Mouse (Mus musculus) neural tube, embryonic 15.5 days (tissue): ENCODE measurements around the gene Itpkc. TPM values are rescaled to one million over a fixed set of nuclear protein-coding genes. Genes with fewer than 3 reads are reported as not detected.
A peak's percentile ranks its signal among the peaks of the same experiment; 100 is the strongest.
"Not testable (repeated sequence)": the region's sequence is repeated elsewhere in the genome, so short reads cannot be mapped to it uniquely, and the experiment has no call there.

Experiments
- ATAC-seq: fragments of 200-750 bp; cut with Nextera tagmentation; 2 replicates; pipeline ENCODE4 v1.8.0; 2017; ENCODE audit warnings: mild to moderate bottlenecking, moderate TSS enrichment, moderate library complexity; ENCODE audit not compliant: low FRiP score
- H3K27ac ChIP-seq: fragments of 300-500 bp; sonication (generic); replicated peaks from 2 replicates; pipeline ENCODE4 v1.5.1; 2015; ENCODE audit warnings: mild to moderate bottlenecking, inconsistent platforms
- H3K27me3 ChIP-seq: fragments of 300-500 bp; sonication (generic); replicated peaks from 2 replicates; pipeline ENCODE4 v1.6.1; 2015; ENCODE audit warnings: inconsistent platforms
- H3K36me3 ChIP-seq: fragments of 300-500 bp; sonication (generic); 2 replicates; pipeline ENCODE4 v1.6.1; 2015; ENCODE audit warnings: inconsistent platforms
- H3K4me1 ChIP-seq: fragments of 300-500 bp; sonication (generic); 2 replicates; pipeline ENCODE4 v1.6.1; 2015; ENCODE audit warnings: inconsistent platforms
- H3K4me2 ChIP-seq: fragments of 300-500 bp; sonication (generic); 2 replicates; pipeline ENCODE4 v1.6.1; 2015; ENCODE audit warnings: inconsistent platforms, mild to moderate bottlenecking, moderate library complexity
- H3K4me3 ChIP-seq: fragments of 300-500 bp; sonication (generic); replicated peaks from 2 replicates; pipeline ENCODE4 v1.5.1; 2015; ENCODE audit warnings: mild to moderate bottlenecking, inconsistent platforms
- H3K9ac ChIP-seq: fragments of 300-500 bp; sonication (generic); replicated peaks from 2 replicates; pipeline ENCODE4 v1.6.1; 2015; ENCODE audit warnings: mild to moderate bottlenecking, inconsistent platforms
- H3K9me3 ChIP-seq: fragments of 300-500 bp; sonication (generic); replicated peaks from 2 replicates; pipeline ENCODE4 v1.6.1; 2016; ENCODE audit warnings: inconsistent platforms
- WGBS: fragments of 180-500 bp; shearing (Covaris S2); methylation state at CpG from one replicate; pipeline ENCODE4 v1.1.7; 2015; ENCODE audit warnings: mixed read lengths; 5-methylcytosine and 5-hydroxymethylcytosine counted together
- polyA plus RNA-seq: library from polyadenylated mRNA; unstranded; fragments of >200 nt; fragmentation: Nextera tagmentation; extraction: Ambion mirVana; gene quantifications from 2 replicates; pipeline ENCODE4 v1.2.1, GENCODE M21; 2015

Itpkc gene
- polyA plus RNA-seq, 1 experiment from 2014 or later = 5.9 TPM

DNA sequence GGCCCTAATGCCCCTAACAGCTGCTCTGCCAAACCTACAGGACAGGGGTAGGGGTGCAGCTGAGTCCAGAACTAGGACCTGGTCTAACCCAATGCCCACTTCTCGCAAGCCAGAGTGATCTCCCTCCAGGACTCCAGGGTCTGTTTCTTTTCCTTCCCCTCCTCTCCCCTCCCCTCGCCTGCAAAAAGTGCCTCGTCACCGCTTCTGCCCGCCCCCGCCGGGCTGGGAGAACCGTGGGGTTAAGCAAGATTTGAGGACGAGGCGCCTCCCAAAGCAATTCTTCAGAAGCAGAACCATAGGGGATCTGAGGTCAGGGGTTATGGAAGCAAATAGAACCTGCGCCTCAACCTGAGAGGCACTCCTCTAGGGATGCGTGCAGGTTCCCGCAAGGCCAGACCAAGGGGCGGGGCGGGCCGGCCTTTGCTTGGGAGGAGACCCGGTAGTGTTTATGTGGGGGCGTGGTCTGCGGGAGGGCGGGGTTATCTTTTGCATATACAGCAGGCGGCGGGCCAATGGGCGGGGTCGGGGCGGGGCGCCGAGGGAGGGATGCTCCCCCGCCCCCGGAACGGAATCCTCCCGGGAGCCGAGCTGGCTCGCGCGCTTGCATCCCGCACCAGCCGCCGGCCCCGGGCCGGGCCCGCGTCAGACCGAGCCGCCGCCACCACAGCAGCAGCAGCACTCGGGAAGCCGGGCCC is 29.9 kb upstream of the Itpkc start, which contains the start of gene Numbl:
TSS of gene Numbl (plus strand) at position 229 of the 695 bp plus-strand sequence.
- Histone ChIP-seq H3K9me3 (no peaks in the 10 kb centered on the region), H3K4me2 (peak within 1 kb of the TSS; percentile 84), H3K27ac (peak within 1 kb of the TSS; percentile 90), H3K27me3 (no peaks in the 10 kb centered on the region), H3K4me3 (peak within 1 kb of the TSS; percentile 72), H3K4me1 (peaks cover 46% of the 10 kb centered on the region), H3K36me3 (peaks cover 15% of the 10 kb centered on the region), H3K9ac (peak within 1 kb of the TSS; percentile 87)
- WGBS = under 1% methylated on average over 44 of the region's 47 CpGs
- peak; percentile 79 for ATAC-seq

DNA sequence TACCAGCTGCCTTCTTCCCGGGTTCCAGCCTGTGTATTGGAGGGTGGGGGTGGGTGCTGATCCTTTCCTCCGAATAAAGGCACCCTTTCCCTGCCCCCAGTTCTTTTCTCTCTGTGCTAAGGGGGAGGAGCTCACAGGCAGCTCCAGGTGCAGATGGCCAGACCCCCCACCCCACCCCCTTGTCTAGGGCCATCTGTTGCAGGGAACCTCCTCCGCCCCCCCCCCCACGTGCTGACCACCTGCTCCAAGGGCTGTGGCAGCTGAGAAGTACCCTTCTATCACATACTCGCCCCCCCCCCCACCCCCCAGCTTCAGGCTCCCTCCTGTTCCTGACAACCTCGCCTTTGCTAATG is 29.4 kb upstream of the Itpkc start:
- Histone ChIP-seq H3K27me3 (no peaks in the 10 kb centered on the region), H3K36me3 (peaks cover 13% of the 10 kb centered on the region), H3K4me2 (peak overlapping the region; percentile 84), H3K4me1 (peaks cover 46% of the 10 kb centered on the region), H3K9me3 (no peaks in the 10 kb centered on the region), H3K9ac (peak overlapping the region; percentile 87; the same call in 1 of the 2 replicates), H3K4me3 (peak overlapping the region; percentile 72), H3K27ac (peak overlapping the region; percentile 90)
- no peak for ATAC-seq
- WGBS = 0% methylated on average over 5 of the region's 6 CpGs

DNA sequence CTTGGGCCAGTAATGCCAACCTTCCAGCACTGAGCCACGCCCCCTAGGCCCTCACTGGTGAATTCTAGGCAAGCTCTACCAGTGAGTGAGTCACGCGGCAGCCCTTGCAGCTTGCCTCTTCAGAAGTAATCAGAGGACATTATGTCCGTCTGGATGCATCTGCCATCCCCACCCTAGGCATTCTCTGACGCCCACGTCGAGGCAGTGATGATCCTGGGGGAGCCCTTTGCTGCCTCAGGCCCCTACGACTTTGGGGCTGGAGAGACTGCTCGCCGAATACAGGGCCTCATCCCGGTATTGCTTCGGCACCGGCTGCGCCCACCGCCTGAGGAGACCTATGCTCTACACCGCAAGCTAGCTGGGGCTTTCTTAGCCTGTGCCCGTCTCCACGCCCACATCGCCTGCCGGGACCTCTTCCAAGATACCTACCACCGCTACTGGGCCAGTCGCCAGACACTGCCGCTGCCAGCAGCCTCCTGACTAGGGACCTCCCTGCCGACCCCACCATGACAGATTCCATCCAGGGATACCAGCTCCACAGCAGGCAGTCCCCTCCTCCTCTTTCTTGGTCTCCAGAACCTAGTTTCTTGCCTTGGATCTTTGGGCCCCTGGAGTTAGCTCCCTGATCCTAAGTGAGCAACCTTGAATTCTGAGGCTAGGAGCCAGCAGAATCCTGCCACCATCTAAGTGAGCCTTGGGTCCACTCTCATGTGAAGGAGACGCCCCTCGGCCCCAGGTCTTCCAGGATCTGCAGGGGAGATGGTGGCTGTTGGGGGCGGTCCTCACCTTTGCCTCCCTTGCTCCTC is 28.8 kb upstream of the Itpkc start:
- H3K4me1 ChIP-seq = peaks cover 46% of the 10 kb centered on the region
- H3K27ac ChIP-seq = peak overlapping the region; percentile 81
- 11% methylated on average over 27 of the region's 27 CpGs for WGBS
- peak overlapping the region; percentile 72; the same call in 1 of the 2 replicates for H3K4me3 ChIP-seq
- H3K4me2 ChIP-seq = peak overlapping the region; percentile 84
- no peaks in the 10 kb centered on the region for H3K9me3 ChIP-seq
- no peak for ATAC-seq
- no peak overlapping the region for H3K9ac ChIP-seq
- no peaks in the 10 kb centered on the region for H3K27me3 ChIP-seq
- H3K36me3 ChIP-seq = peaks cover 10% of the 10 kb centered on the region

DNA sequence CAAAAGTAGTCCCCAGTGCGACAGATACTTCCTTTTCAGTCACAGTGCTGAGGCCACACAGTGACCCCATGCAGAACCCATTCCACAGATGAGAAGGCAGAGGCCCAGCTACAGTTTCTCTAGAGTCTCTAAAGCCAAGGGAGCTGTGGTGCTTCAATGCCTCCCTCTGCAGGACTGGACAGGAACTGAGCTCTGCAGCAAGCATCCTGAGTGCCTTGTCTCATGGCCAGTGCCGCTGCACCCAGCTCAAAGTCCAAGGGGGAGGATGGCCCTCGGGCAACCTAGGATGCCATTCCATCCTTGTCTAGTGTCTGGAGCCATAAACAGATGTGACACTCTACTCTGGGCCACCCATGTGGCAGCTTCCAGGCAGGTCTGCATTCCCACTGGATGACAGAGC is 27.3 kb upstream of the Itpkc start:
- no peak for ATAC-seq
- no peak overlapping the region for H3K9ac ChIP-seq
- H3K4me3 ChIP-seq = no peak overlapping the region
- H3K9me3 ChIP-seq = no peaks in the 10 kb centered on the region
- H3K36me3 ChIP-seq = peaks cover 17% of the 10 kb centered on the region
- H3K4me2 ChIP-seq = no peak overlapping the region
- H3K27me3 ChIP-seq = no peaks in the 10 kb centered on the region
- peaks cover 33% of the 10 kb centered on the region for H3K4me1 ChIP-seq
- 83% methylated on average over 3 of the region's 3 CpGs for WGBS
- no peak overlapping the region for H3K27ac ChIP-seq

DNA sequence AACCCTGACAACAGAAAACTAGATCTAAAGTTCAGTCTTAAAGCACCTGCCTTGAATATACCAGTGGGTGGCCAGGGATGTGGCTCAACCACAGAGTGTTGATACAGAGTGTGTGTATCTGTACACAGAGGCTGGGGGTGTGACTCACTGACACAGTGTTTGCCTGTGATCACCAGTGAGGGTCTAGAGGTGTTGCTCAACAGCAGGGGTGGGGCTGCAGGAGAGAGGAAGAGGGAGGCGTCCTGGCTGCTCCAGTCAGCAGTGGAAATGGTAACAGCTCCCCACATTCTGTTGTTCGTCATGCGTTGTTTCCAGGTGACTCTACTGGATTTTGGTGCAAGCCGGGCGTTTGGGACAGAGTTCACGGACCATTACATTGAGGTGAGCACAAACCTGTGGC is 23.5 kb upstream of the Itpkc start:
- peaks cover 30% of the 10 kb centered on the region for H3K36me3 ChIP-seq
- no peaks in the 10 kb centered on the region for H3K9me3 ChIP-seq
- no peak overlapping the region for H3K27ac ChIP-seq
- WGBS = 89% methylated on average over 6 of the region's 6 CpGs
- H3K4me1 ChIP-seq = peaks cover 8% of the 10 kb centered on the region
- no peak overlapping the region for H3K4me3 ChIP-seq
- ATAC-seq = no peak
- no peak overlapping the region for H3K4me2 ChIP-seq
- H3K27me3 ChIP-seq = no peaks in the 10 kb centered on the region
- no peak overlapping the region for H3K9ac ChIP-seq

DNA sequence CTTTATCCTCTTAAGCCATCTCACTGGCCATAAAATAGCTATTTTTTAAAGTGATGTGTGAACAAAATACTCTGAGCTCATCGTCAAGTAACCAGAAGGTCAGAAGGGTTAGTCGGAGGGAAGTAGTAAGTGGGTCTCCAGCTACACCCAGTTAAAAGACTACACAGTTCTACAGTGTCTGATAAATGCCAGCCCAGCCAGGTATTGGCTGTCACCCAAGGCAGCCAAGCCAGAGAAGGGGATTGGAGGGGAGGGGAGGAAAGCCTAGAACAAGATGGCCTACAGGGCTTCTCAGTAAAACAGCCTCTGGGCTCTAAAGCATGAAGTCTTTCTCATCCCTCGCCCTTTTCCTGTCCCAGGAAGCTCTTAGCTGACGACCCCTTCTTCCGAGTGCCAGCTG is 21.5 kb upstream of the Itpkc start:
- ATAC-seq = no peak
- Histone ChIP-seq H3K9me3 (no peaks in the 10 kb centered on the region), H3K9ac (no peak overlapping the region), H3K27ac (no peak overlapping the region), H3K4me1 (no peaks in the 10 kb centered on the region), H3K4me2 (no peak overlapping the region), H3K4me3 (no peak overlapping the region), H3K36me3 (peaks cover 44% of the 10 kb centered on the region), H3K27me3 (no peaks in the 10 kb centered on the region)
- WGBS = 92% methylated on average over 5 of the region's 5 CpGs

DNA sequence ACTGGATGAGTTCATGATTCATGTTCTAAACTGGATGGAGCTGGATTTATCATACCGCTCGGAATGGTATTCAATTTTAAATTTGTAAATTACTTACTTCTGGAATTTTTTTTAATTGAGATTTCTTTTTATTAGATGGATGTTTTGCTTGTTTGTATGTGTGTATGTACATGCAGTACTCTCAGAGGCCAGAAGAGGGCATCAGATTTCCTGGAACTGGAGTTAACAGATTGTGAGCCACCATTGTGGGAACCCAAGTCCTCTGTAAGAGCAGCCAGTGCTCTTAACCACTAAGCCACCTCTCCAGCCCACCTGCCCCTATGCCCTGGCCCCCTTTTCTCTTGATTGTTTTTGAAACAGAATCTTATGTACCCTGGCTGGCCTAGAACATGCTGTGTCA is 20.7 kb upstream of the Itpkc start:
- Histone ChIP-seq H3K9me3 (no peaks in the 10 kb centered on the region), H3K4me3 (no peak overlapping the region), H3K36me3 (peaks cover 44% of the 10 kb centered on the region), H3K4me1 (no peaks in the 10 kb centered on the region), H3K9ac (no peak overlapping the region), H3K27ac (no peak overlapping the region), H3K27me3 (no peaks in the 10 kb centered on the region), H3K4me2 (no peak overlapping the region)
- ATAC-seq = no peak
- WGBS = 93% methylated on average over 2 of the region's 2 CpGs

DNA sequence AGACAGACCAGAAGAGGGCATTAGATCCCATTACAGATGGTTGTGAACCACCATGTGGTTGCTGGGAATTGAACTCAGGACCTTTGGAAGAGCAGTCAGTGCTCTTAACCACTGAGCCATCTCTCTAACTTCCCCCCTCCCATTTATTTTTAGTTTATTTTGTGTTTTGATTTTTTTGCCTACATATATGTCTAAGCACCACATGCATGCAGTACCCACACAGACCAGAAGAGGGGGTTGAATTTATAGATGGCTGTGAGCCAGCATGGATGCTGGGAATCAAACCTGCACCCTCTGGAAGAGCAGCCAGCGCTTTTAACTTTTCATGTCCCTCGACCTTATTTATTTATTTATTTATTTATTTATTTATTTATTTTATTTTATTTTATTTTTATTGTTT is 15.6 kb upstream of the Itpkc start:
- 92% methylated on average over 2 of the region's 2 CpGs for WGBS
- peaks cover 63% of the 10 kb centered on the region for H3K36me3 ChIP-seq
- not testable (repeated sequence) for H3K9ac ChIP-seq, H3K4me2 ChIP-seq, H3K4me3 ChIP-seq, ATAC-seq, H3K27me3 ChIP-seq, H3K27ac ChIP-seq, H3K9me3 ChIP-seq, H3K4me1 ChIP-seq

DNA sequence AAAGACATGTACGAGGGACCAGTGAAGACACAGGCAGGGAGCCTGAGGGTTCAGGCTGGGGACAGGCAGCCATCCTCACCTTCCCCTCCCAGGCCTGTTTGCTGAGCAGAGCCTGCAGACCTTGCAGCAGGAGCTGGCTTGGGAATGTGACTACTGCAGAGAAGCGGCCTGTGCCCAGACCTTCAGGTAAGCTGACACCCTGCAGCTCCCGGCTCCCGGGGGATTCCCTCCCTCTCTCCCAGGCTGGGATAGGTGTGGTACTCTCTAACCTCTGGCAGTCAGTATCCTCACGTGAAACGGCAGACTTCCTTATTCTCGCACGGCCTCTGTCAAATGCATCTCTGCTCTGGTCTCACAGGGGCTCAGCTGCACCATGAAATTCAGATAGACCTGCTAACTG is 14.8 kb upstream of the Itpkc start:
- Histone ChIP-seq H3K36me3 (peaks cover 63% of the 10 kb centered on the region), H3K4me2 (no peak overlapping the region), H3K9me3 (no peaks in the 10 kb centered on the region), H3K27me3 (no peaks in the 10 kb centered on the region), H3K27ac (no peak overlapping the region), H3K4me1 (no peaks in the 10 kb centered on the region), H3K9ac (no peak overlapping the region), H3K4me3 (no peak overlapping the region)
- ATAC-seq = no peak
- WGBS = 74% methylated on average over 8 of the region's 8 CpGs

DNA sequence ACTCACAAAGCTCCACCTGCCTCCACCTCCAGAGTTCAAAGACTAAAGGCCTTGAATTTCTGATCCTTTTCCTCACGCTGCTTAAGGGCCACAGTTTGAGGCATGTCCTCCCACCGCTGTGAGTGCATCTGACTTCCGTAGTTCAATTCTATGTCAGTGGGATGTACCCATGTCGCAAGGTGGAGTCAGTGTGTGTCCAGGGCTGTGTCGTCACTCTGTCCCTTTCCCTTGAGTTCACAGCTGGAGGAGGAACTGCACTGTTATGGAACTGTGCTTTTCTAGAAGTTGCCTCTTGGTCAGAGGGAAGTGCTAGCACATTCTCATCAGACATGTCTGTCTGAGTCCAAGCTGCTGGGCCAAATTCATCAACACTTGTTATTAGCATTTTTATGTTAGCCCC is 10.1 kb upstream of the Itpkc start:
- Histone ChIP-seq H3K4me1 (peaks cover 9% of the 10 kb centered on the region), H3K9me3 (no peaks in the 10 kb centered on the region), H3K4me3 (no peak overlapping the region), H3K36me3 (peaks cover 37% of the 10 kb centered on the region), H3K27ac (no peak overlapping the region), H3K9ac (no peak overlapping the region), H3K4me2 (no peak overlapping the region), H3K27me3 (no peaks in the 10 kb centered on the region)
- 86% methylated on average over 5 of the region's 5 CpGs for WGBS
- no peak for ATAC-seq

DNA sequence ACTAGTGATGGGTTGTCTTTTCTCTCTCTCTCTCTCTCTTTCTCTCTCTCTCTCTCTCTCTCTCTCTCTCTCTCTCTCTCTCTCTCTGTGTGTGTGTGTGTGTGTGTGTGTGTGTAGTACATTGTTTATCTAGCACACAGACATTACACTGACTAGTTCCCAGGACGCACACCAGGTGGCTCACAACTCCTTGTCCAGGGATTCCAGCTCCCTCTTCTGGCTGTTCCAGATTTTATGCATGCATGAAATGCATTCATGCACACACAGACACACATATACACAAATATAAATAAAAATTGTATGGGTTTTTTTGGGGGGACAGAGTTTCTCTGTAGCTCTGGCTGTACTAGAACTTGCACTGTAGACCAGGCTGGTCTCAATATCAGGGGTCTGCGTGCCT is 9.1 kb upstream of the Itpkc start:
- no peak for ATAC-seq
- H3K9ac ChIP-seq = no peak overlapping the region
- H3K27ac ChIP-seq = no peak overlapping the region
- H3K4me1 ChIP-seq = peaks cover 13% of the 10 kb centered on the region
- H3K4me3 ChIP-seq = no peak overlapping the region
- H3K9me3 ChIP-seq = no peaks in the 10 kb centered on the region
- H3K36me3 ChIP-seq = peaks cover 26% of the 10 kb centered on the region
- WGBS = 93% methylated on average over 2 of the region's 2 CpGs
- H3K4me2 ChIP-seq = no peak overlapping the region
- no peaks in the 10 kb centered on the region for H3K27me3 ChIP-seq

DNA sequence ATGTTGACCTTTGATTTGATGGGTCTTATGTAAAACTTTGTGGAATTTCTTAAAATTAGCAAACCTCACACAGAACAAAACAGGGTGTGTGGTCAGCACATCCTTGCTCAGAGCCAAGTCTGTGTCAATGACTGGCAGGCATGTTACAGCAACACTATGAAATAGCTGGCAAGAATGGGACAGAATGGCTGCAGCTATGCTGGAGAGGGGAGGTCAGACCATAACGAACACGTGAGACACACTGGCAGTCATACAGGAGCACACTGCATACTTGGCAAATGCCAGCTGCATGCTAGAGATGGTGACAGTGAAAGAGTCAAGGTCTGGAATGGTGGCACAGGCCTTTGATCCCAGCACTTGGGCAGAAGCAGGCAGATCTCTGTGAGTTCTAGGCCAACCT is 7.3 kb upstream of the Itpkc start:
- 94% methylated on average over 2 of the region's 2 CpGs for WGBS
- no peak overlapping the region for H3K27ac ChIP-seq
- no peak for ATAC-seq
- H3K9me3 ChIP-seq = no peaks in the 10 kb centered on the region
- no peak overlapping the region for H3K9ac ChIP-seq
- H3K4me1 ChIP-seq = peaks cover 17% of the 10 kb centered on the region
- no peak overlapping the region for H3K4me2 ChIP-seq
- peaks cover 10% of the 10 kb centered on the region for H3K36me3 ChIP-seq
- no peaks in the 10 kb centered on the region for H3K27me3 ChIP-seq
- no peak overlapping the region for H3K4me3 ChIP-seq
